Mouse (Mus musculus): ENCODE measurements around the gene Usp5.

The Usp5 gene

GRCm38 (mm10) chr6:124828868-124829798 lies at the start of gene Usp5, which contains the start of gene Cdca3:
Usp5 (minus strand) TSS chr6:124829484.
Cdca3 (plus strand) TSS chr6:124829547.
- in situ Hi-C loops (cut with MboI) = no loop called here

GRCm38 (mm10) chr6:124874348-124874747 lies 45.1 kb upstream of the Usp5 start:
- in situ Hi-C loops (cut with MboI) = no loop called here

- in situ Hi-C loops (cut with MboI) = no loop called here
Measured at GRCm38 (mm10) chr6:124866560-124866959, 37.3 kb upstream of the Usp5 start.

- in situ Hi-C loops (cut with MboI) = no loop called here
Measured at GRCm38 (mm10) chr6:124865766-124866362, 36.6 kb upstream of the Usp5 start.

GRCm38 (mm10) chr6:124863658-124864298 lies 34.5 kb upstream of the Usp5 start, which contains the start of gene Gpr162:
Gpr162 (minus strand) TSS chr6:124863983.
- in situ Hi-C loops (cut with MboI) = no loop called here

GRCm38 (mm10) chr6:124863125-124863657 lies 33.9 kb upstream of the Usp5 start:
- in situ Hi-C loops (cut with MboI) = no loop called here

- in situ Hi-C loops (cut with MboI) = no loop called here
Measured at GRCm38 (mm10) chr6:124862406-124863124, 33.3 kb upstream of the Usp5 start.

- in situ Hi-C loops (cut with MboI) = no loop called here
Measured at GRCm38 (mm10) chr6:124861802-124862201, 32.5 kb upstream of the Usp5 start.

GRCm38 (mm10) chr6:124861266-124861665 lies 32.0 kb upstream of the Usp5 start:
- in situ Hi-C loops (cut with MboI) = no loop called here

GRCm38 (mm10) chr6:124860511-124860910 lies 31.2 kb upstream of the Usp5 start:
- in situ Hi-C loops (cut with MboI) = no loop called here

- in situ Hi-C loops (cut with MboI) = no loop called here
Measured at GRCm38 (mm10) chr6:124859725-124860124, 30.4 kb upstream of the Usp5 start.

GRCm38 (mm10) chr6:124858561-124859318 lies 29.5 kb upstream of the Usp5 start:
- in situ Hi-C loops (cut with MboI) = no loop called here

- in situ Hi-C loops (cut with MboI) = no loop called here
Measured at GRCm38 (mm10) chr6:124857840-124858530, 28.7 kb upstream of the Usp5 start.

- in situ Hi-C loops (cut with MboI) = no loop called here
Measured at GRCm38 (mm10) chr6:124856916-124857839, 27.9 kb upstream of the Usp5 start, which contains the start of gene P3h3. P3h3 (minus strand) TSS chr6:124857752.

- in situ Hi-C loops (cut with MboI) = no loop called here
Measured at GRCm38 (mm10) chr6:124856321-124856720, 27.0 kb upstream of the Usp5 start.

- in situ Hi-C loops (cut with MboI) = no loop called here
Measured at GRCm38 (mm10) chr6:124854647-124855046, 25.4 kb upstream of the Usp5 start.

- in situ Hi-C loops (cut with MboI) = no loop called here
Measured at GRCm38 (mm10) chr6:124850535-124850934, 21.3 kb upstream of the Usp5 start.

- in situ Hi-C loops (cut with MboI) = no loop called here
Measured at GRCm38 (mm10) chr6:124847305-124847704, 18.0 kb upstream of the Usp5 start.
